Mouse (Mus musculus): ENCODE measurements around the gene Csf3. TPM values are rescaled to one million over a fixed set of nuclear protein-coding genes. Genes with fewer than 3 reads are reported as not detected.

Csf3 gene
- polyA plus RNA-seq, 1 experiment, result 0.22 TPM

DNA sequence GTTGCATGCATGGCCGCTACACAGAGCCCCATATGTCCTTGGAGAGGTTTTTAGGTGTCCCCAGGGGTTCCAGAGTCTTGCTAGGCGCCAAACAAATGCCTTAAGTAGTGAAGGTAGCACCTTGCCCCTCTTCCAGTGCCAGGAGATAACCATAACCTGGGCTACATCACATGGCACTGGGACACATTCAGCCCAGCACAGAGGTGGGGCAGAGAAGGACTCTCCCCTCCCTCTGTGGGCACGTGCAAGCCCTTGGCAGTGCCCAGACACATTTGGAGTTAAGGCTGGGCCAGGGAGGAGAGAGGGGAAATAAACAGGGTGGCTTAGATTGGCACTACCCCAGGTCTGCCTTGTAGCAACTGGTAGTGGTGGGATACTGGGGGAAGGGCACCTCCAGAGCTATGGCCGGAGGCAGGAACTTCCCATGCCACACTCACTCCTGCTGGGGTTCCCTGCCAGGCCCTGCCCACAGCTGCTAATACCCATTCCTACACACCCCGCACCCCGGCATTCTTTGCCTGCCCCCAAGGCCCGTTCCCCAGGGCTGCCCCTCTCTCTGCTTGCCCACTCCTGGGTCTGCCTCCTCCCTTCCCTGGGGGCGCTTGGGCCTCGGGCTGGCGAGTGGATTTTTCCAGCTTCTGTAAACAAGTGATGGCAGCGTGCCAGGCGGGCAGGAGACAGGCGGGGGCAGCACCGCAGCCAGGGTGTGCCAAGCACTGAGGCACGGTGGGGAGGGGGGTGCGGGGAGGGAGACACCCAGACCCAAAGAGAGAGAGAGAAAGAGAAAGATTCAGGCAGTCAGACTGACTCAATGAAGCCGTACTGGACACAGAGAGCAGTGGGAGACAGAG, 49.5 kb downstream of the Csf3 start:
- no peaks in the 10 kb centered on the region for H3K27me3 ChIP-seq (ENCODE audit: control insufficient read depth, insufficient read depth, low read length)
- H3K27ac ChIP-seq (ENCODE audit: control insufficient read depth, insufficient read depth, low read length), result no peak overlapping the region
- WGBS, result 40% methylated on average over 17 of the region's 17 CpGs
- H3K36me3 ChIP-seq (ENCODE audit: control insufficient read depth, insufficient read depth, low read length), result no peaks in the 10 kb centered on the region
- peaks cover 56% of the 10 kb centered on the region for H3K4me1 ChIP-seq (replicated peaks; ENCODE audit: control insufficient read depth, insufficient read depth, low read length)
- no peak for DNase-seq
- H3K4me3 ChIP-seq (ENCODE audit: control insufficient read depth, insufficient read depth, low read length), result no peak overlapping the region
- TF ChIP-seq CTCF (IDR thresholded peaks at IDR 0.05; ENCODE audit: borderline replicate concordance, control insufficient read depth, extremely low read depth, insufficient read depth, low read length, poor library complexity) (no peak), POLR2A (IDR thresholded peaks at IDR 0.05; ENCODE audit: control insufficient read depth, extremely low read depth, insufficient read depth, low read length, poor library complexity) (no peak)

DNA sequence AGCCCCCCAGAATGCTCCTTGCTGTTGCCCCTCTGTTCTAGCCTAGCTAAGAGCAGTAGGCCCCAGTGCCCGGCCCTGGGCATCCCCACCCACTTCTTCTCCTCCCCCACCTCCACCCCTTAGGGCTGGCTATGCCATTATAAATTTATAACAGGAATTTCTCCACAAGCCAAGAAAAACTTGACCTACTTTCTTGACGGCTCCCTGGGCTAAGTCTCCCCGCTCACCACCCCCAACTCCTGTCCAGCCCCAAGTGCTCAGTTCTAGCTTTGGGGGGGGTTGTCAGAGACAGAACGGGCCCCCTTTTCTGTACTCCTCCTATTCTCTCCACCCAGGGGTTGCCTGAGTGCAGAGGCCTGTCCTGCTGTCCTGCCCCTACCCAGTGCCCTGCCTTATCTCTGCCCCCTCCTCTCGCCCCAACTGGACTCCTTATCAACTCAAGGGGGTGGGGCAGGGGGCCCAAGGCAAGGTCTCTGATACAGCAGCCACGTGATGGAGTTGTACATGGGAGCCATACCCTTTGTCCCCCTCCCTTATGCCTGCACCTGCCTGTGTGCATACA, 50.2 kb downstream of the Csf3 start:
- DNase-seq, result no peak
- Histone ChIP-seq H3K27ac (ENCODE audit: control insufficient read depth, insufficient read depth, low read length) (no peak overlapping the region), H3K4me1 (replicated peaks; ENCODE audit: control insufficient read depth, insufficient read depth, low read length) (peaks cover 49% of the 10 kb centered on the region), H3K27me3 (ENCODE audit: control insufficient read depth, insufficient read depth, low read length) (no peaks in the 10 kb centered on the region), H3K36me3 (ENCODE audit: control insufficient read depth, insufficient read depth, low read length) (no peaks in the 10 kb centered on the region), H3K4me3 (ENCODE audit: control insufficient read depth, insufficient read depth, low read length) (no peak overlapping the region)
- TF ChIP-seq CTCF (IDR thresholded peaks at IDR 0.05; ENCODE audit: borderline replicate concordance, control insufficient read depth, extremely low read depth, insufficient read depth, low read length, poor library complexity), result no peak
- no peak for TF ChIP-seq POLR2A (IDR thresholded peaks at IDR 0.05; ENCODE audit: control insufficient read depth, extremely low read depth, insufficient read depth, low read length, poor library complexity)
- 65% methylated on average over 6 of the region's 6 CpGs for WGBS

GRCm38 (mm10) chr11:98752562-98753140, 51.6 kb downstream of the Csf3 start:
- no peak for DNase-seq
- Histone ChIP-seq H3K27me3 (ENCODE audit: control insufficient read depth, insufficient read depth, low read length) (no peaks in the 10 kb centered on the region), H3K27ac (ENCODE audit: control insufficient read depth, insufficient read depth, low read length) (no peak overlapping the region), H3K36me3 (ENCODE audit: control insufficient read depth, insufficient read depth, low read length) (no peaks in the 10 kb centered on the region), H3K4me1 (replicated peaks; ENCODE audit: control insufficient read depth, insufficient read depth, low read length) (peaks cover 38% of the 10 kb centered on the region), H3K4me3 (ENCODE audit: control insufficient read depth, insufficient read depth, low read length) (no peak overlapping the region)
- no peak for TF ChIP-seq POLR2A (IDR thresholded peaks at IDR 0.05; ENCODE audit: control insufficient read depth, extremely low read depth, insufficient read depth, low read length, poor library complexity)
- TF ChIP-seq CTCF (IDR thresholded peaks at IDR 0.05; ENCODE audit: borderline replicate concordance, control insufficient read depth, extremely low read depth, insufficient read depth, low read length, poor library complexity), result no peak
- WGBS, result 88% methylated on average over 10 of the region's 10 CpGs

Other genes starting within 250 kb of the Csf3 start
- gene Ikzf3, start 155.2 kb upstream of the Csf3 start, polyA plus RNA-seq (2012; rRNA removed), result 143 and 183 TPM in 2 replicates
- gene Zpbp2, start 150.2 kb upstream of the Csf3 start, polyA plus RNA-seq (2012; rRNA removed), result 1.1 and 1.2 TPM in 2 replicates
- gene Ormdl3, start 113.9 kb upstream of the Csf3 start, polyA plus RNA-seq (2012; rRNA removed), result 66.8 and 74.6 TPM in 2 replicates
- not detected in 2 replicates for gene Lrrc3c, start 103.0 kb upstream of the Csf3 start, polyA plus RNA-seq (2012; rRNA removed)
- gene Gm12355, start 75.6 kb upstream of the Csf3 start, polyA plus RNA-seq (2012; rRNA removed), result not detected in 2 replicates
- gene Gsdma3, start 74.9 kb upstream of the Csf3 start, polyA plus RNA-seq (2012; rRNA removed), result 0.74 and 1.1 TPM in 2 replicates
- 0.17 and 0.81 TPM in 2 replicates for gene Gsdma2, start 54.5 kb upstream of the Csf3 start, polyA plus RNA-seq (2012; rRNA removed)
- gene Gsdma, start 36.9 kb upstream of the Csf3 start, polyA plus RNA-seq (2012; rRNA removed), result 0.71 and 0.75 TPM in 2 replicates
- gene Psmd3, start 18.7 kb upstream of the Csf3 start, polyA plus RNA-seq (2012; rRNA removed), result 293 and 303 TPM in 2 replicates
- 179 and 196 TPM in 2 replicates for gene Med24, start 28.2 kb downstream of the Csf3 start, polyA plus RNA-seq (2012; rRNA removed)
- gene Thra, start 39.4 kb downstream of the Csf3 start, polyA plus RNA-seq (2012; rRNA removed), result 36.8 and 41.5 TPM in 2 replicates
- 34.4 and 37.7 TPM in 2 replicates for gene Nr1d1, start 74.1 kb downstream of the Csf3 start, polyA plus RNA-seq (2012; rRNA removed)
- 50.3 and 66.0 TPM in 2 replicates for gene Msl1, start 94.3 kb downstream of the Csf3 start, polyA plus RNA-seq (2012; rRNA removed)
- 66.5 and 72.2 TPM in 2 replicates for gene Casc3, start 103.6 kb downstream of the Csf3 start, polyA plus RNA-seq (2012; rRNA removed)
- gene Rapgefl1, start 135.5 kb downstream of the Csf3 start, polyA plus RNA-seq (2012; rRNA removed), result 8.5 and 11.6 TPM in 2 replicates
- 23.9 and 30.3 TPM in 2 replicates for gene Wipf2, start 162.4 kb downstream of the Csf3 start, polyA plus RNA-seq (2012; rRNA removed)
- gene Cdc6, start 206.5 kb downstream of the Csf3 start, polyA plus RNA-seq (2012; rRNA removed), result 8.4 and 12.2 TPM in 2 replicates
- gene Rara, start 226.6 kb downstream of the Csf3 start, polyA plus RNA-seq (2012; rRNA removed), result 63.5 and 74.1 TPM in 2 replicates